Mouse (Mus musculus): Measurements from ENCODE around the gene H2-K1. TPM values are rescaled to one million over a fixed set of nuclear protein-coding genes. Genes with fewer than 3 reads are reported as not detected.

The H2-K1 gene
- not detected in 2 replicates for polyA plus RNA-seq (2012; ENCODE audit: insufficient read depth, insufficient read length, low replicate concordance, missing spikeins)

- peaks cover 9% of the 10 kb centered on the region for H3K4me1 ChIP-seq (ENCODE audit: control insufficient read depth, insufficient read depth, low read length)
- WGBS = under 1% methylated on average over 30 of the region's 30 CpGs
- no peak for TF ChIP-seq CTCF (IDR thresholded peaks at IDR 0.05; ENCODE audit: insufficient read depth, low read depth, low read length)
- TF ChIP-seq POLR2A (IDR thresholded peaks at IDR 0.05; ENCODE audit: insufficient read depth, low read depth, low read length) = peak; percentile 43
- H3K27ac ChIP-seq (ENCODE audit: insufficient read depth, low read depth, low read length) = no peak within 1 kb of the TSS
- H3K4me3 ChIP-seq (ENCODE audit: insufficient read depth, low read depth, low read length) = peak within 1 kb of the TSS; percentile 58
Observed at GRCm38 (mm10) chr17:34000150-34000537, at the start of gene H2-K1. Gene H2-K1, minus strand, starts transcription at chr17:34000347.

- Histone ChIP-seq H3K27ac (ENCODE audit: insufficient read depth, low read depth, low read length) (no peak overlapping the region), H3K4me1 (ENCODE audit: control insufficient read depth, insufficient read depth, low read length) (no peaks in the 10 kb centered on the region), H3K4me3 (ENCODE audit: insufficient read depth, low read depth, low read length) (no peak overlapping the region)
- 96% methylated on average over 5 of the region's 5 CpGs for WGBS
- TF ChIP-seq CTCF (IDR thresholded peaks at IDR 0.05; ENCODE audit: insufficient read depth, low read depth, low read length) = no peak
- no peak for TF ChIP-seq POLR2A (IDR thresholded peaks at IDR 0.05; ENCODE audit: insufficient read depth, low read depth, low read length)
Observed at GRCm38 (mm10) chr17:34047404-34048050, 47.4 kb upstream of the H2-K1 start.

- no peak for TF ChIP-seq POLR2A (IDR thresholded peaks at IDR 0.05; ENCODE audit: insufficient read depth, low read depth, low read length)
- TF ChIP-seq CTCF (IDR thresholded peaks at IDR 0.05; ENCODE audit: insufficient read depth, low read depth, low read length) = no peak
- peaks cover 8% of the 10 kb centered on the region for H3K4me1 ChIP-seq (ENCODE audit: control insufficient read depth, insufficient read depth, low read length)
Observed at GRCm38 (mm10) chr17:34045941-34046340, 45.8 kb upstream of the H2-K1 start.

GRCm38 (mm10) chr17:34039562-34040450 lies 39.7 kb upstream of the H2-K1 start:
- Histone ChIP-seq H3K4me1 (ENCODE audit: control insufficient read depth, insufficient read depth, low read length) (peaks cover 43% of the 10 kb centered on the region), H3K27ac (ENCODE audit: insufficient read depth, low read depth, low read length) (no peak overlapping the region), H3K4me3 (ENCODE audit: insufficient read depth, low read depth, low read length) (peak overlapping the region; percentile 19)
- WGBS = 18% methylated on average over 17 of the region's 17 CpGs
- TF ChIP-seq CTCF (IDR thresholded peaks at IDR 0.05; ENCODE audit: insufficient read depth, low read depth, low read length) (no peak), POLR2A (IDR thresholded peaks at IDR 0.05; ENCODE audit: insufficient read depth, low read depth, low read length) (no peak)

More at GRCm38 (mm10) chr17:34045941-34046340, 45.8 kb upstream of the H2-K1 start:
- Histone ChIP-seq H3K4me3 (ENCODE audit: insufficient read depth, low read depth, low read length) (no peak overlapping the region), H3K27ac (ENCODE audit: insufficient read depth, low read depth, low read length) (no peak overlapping the region)
- 80% methylated on average over 14 of the region's 14 CpGs for WGBS

GRCm38 (mm10) chr17:34038878-34039561 lies 38.9 kb upstream of the H2-K1 start, which contains the start of gene Col11a2:
Gene Col11a2, plus strand, starts transcription at chr17:34039437.
- no peak for TF ChIP-seq CTCF (IDR thresholded peaks at IDR 0.05; ENCODE audit: insufficient read depth, low read depth, low read length)
- no peak for TF ChIP-seq POLR2A (IDR thresholded peaks at IDR 0.05; ENCODE audit: insufficient read depth, low read depth, low read length)
- Histone ChIP-seq H3K27ac (ENCODE audit: insufficient read depth, low read depth, low read length) (peak within 1 kb of the TSS; percentile 31; the same call in 1 of the 2 replicates), H3K4me1 (ENCODE audit: control insufficient read depth, insufficient read depth, low read length) (peaks cover 44% of the 10 kb centered on the region), H3K4me3 (ENCODE audit: insufficient read depth, low read depth, low read length) (peak within 1 kb of the TSS; percentile 19)
- 1% methylated on average over 28 of the region's 28 CpGs for WGBS

- TF ChIP-seq POLR2A (IDR thresholded peaks at IDR 0.05; ENCODE audit: insufficient read depth, low read depth, low read length) = no peak
- no peak for TF ChIP-seq CTCF (IDR thresholded peaks at IDR 0.05; ENCODE audit: insufficient read depth, low read depth, low read length)
- Histone ChIP-seq H3K4me1 (ENCODE audit: control insufficient read depth, insufficient read depth, low read length) (peaks cover 47% of the 10 kb centered on the region), H3K27ac (ENCODE audit: insufficient read depth, low read depth, low read length) (peak overlapping the region; percentile 31; the same call in 1 of the 2 replicates), H3K4me3 (ENCODE audit: insufficient read depth, low read depth, low read length) (peak overlapping the region; percentile 19)
- 5% methylated on average over 21 of the region's 21 CpGs for WGBS
Observed at GRCm38 (mm10) chr17:34038440-34038839, 38.3 kb upstream of the H2-K1 start.

- WGBS = 95% methylated on average over 7 of the region's 7 CpGs
- Histone ChIP-seq H3K4me3 (ENCODE audit: insufficient read depth, low read depth, low read length) (no peak overlapping the region), H3K27ac (ENCODE audit: insufficient read depth, low read depth, low read length) (no peak overlapping the region), H3K4me1 (ENCODE audit: control insufficient read depth, insufficient read depth, low read length) (peaks cover 56% of the 10 kb centered on the region)
- TF ChIP-seq POLR2A (IDR thresholded peaks at IDR 0.05; ENCODE audit: insufficient read depth, low read depth, low read length) (no peak), CTCF (IDR thresholded peaks at IDR 0.05; ENCODE audit: insufficient read depth, low read depth, low read length) (no peak)
Observed at GRCm38 (mm10) chr17:34037241-34037640, 37.1 kb upstream of the H2-K1 start.

GRCm38 (mm10) chr17:34036647-34037046 lies 36.5 kb upstream of the H2-K1 start:
- peaks cover 55% of the 10 kb centered on the region for H3K4me1 ChIP-seq (ENCODE audit: control insufficient read depth, insufficient read depth, low read length)
- no peak for TF ChIP-seq POLR2A (IDR thresholded peaks at IDR 0.05; ENCODE audit: insufficient read depth, low read depth, low read length)
- WGBS = 86% methylated on average over 10 of the region's 10 CpGs
- H3K4me3 ChIP-seq (ENCODE audit: insufficient read depth, low read depth, low read length) = no peak overlapping the region
- no peak overlapping the region for H3K27ac ChIP-seq (ENCODE audit: insufficient read depth, low read depth, low read length)
